Mouse (Mus musculus): ENCODE measurements around the gene Rims1. TPM values are rescaled to one million over a fixed set of nuclear protein-coding genes. Genes with fewer than 3 reads are reported as not detected.

Rims1 gene
- polyA plus RNA-seq, 1 experiment from 2014 or later: 0.69 TPM

DNA sequence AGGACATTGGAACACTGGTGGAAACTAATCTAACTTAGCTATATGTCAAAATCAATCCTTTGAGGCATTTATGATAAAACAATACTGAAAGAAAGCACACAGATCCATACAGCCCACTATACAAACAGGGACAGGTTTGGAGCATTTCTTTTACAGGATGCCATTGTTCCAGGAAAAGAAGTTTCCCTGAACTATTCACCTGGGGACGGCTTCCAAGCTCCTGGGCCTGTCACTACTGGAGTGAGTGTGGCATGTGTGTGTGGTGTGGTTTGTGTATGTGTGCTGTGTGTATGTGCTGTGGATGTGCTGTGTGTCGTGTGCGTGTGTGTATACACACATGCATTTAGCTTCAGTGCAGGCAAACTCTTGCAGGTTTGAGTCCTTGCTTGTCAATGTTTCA is 338.8 kb downstream of the Rims1 start:
- no peak overlapping the region for H3K4me3 ChIP-seq (ENCODE audit: low read depth, low read length)
- H3K27ac ChIP-seq (replicated peaks; ENCODE audit: low read depth, low read length): no peak overlapping the region
- no peaks in the 10 kb centered on the region for H3K27me3 ChIP-seq (ENCODE audit: control insufficient read depth, insufficient read depth, low read length)
- ATAC-seq (ENCODE audit: insufficient number of reproducible peaks, low FRiP score, low TSS enrichment, low read depth) (no peak), DNase-seq (ENCODE audit: low spot score) (no peak)
- no peak overlapping the region for H3K9ac ChIP-seq (ENCODE audit: low read length)
- H3K4me2 ChIP-seq (ENCODE audit: low read depth, severe bottlenecking): no peak overlapping the region
- H3K4me1 ChIP-seq (ENCODE audit: control insufficient read depth, insufficient read depth, low read length): no peaks in the 10 kb centered on the region
- H3K9me3 ChIP-seq (ENCODE audit: control insufficient read depth, low read length): no peaks in the 10 kb centered on the region
- no peaks in the 10 kb centered on the region for H3K36me3 ChIP-seq (ENCODE audit: control insufficient read depth, insufficient read depth, low read length)
- WGBS: 87% methylated on average over 3 of the region's 3 CpGs

DNA sequence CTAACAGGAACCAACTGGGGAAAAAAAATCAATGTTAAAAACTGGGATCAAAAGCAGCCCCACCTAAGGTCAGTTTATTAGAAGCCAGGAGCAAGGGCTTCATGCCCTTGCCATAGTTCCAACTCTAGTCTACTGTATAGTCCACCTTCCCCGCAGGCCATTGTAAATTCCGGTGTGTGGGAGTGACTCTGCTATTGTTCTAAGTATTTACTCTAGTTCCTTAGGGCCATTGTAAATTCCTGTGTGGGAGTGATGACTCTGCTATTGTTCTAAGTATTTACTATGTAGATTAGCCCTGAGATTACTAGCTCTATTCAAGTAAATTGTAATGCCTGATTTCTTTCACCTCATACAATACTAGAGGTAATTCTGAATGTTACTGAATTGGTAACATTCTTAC is 339.2 kb downstream of the Rims1 start:
- H3K4me3 ChIP-seq (ENCODE audit: low read depth, low read length): no peak overlapping the region
- no peaks in the 10 kb centered on the region for H3K9me3 ChIP-seq (ENCODE audit: control insufficient read depth, low read length)
- H3K36me3 ChIP-seq (ENCODE audit: control insufficient read depth, insufficient read depth, low read length): no peaks in the 10 kb centered on the region
- H3K4me2 ChIP-seq (ENCODE audit: low read depth, severe bottlenecking): no peak overlapping the region
- no peak for DNase-seq (ENCODE audit: low spot score)
- ATAC-seq (ENCODE audit: insufficient number of reproducible peaks, low FRiP score, low TSS enrichment, low read depth): no peak
- WGBS: 72% methylated on average over 2 of the region's 2 CpGs
- H3K27me3 ChIP-seq (ENCODE audit: control insufficient read depth, insufficient read depth, low read length): no peaks in the 10 kb centered on the region
- H3K9ac ChIP-seq (ENCODE audit: low read length): no peak overlapping the region
- no peaks in the 10 kb centered on the region for H3K4me1 ChIP-seq (ENCODE audit: control insufficient read depth, insufficient read depth, low read length)
- H3K27ac ChIP-seq (replicated peaks; ENCODE audit: low read depth, low read length): no peak overlapping the region

DNA sequence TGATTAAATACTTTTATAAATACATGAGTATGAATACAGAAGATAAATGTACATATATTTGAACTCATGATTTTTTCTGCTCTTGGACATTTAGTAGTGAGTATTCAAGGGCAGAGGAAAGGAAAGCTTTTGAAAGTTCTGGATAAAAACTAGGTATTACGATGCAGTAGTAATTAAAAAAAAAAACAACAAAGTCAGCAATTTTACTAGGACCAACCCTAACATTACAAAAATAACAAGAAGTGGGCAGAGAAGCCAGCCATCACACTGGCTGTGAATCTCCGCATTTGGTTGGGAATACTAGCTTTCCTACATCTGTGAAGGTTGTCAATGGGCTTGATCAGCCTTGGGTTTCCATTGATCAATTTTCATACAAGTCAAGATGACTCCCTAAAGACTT is 381.8 kb downstream of the Rims1 start:
- H3K9ac ChIP-seq (ENCODE audit: low read length): no peak overlapping the region
- H3K36me3 ChIP-seq (ENCODE audit: control insufficient read depth, insufficient read depth, low read length): no peaks in the 10 kb centered on the region
- no peaks in the 10 kb centered on the region for H3K9me3 ChIP-seq (ENCODE audit: control insufficient read depth, low read length)
- no peak overlapping the region for H3K27ac ChIP-seq (replicated peaks; ENCODE audit: low read depth, low read length)
- DNase-seq (ENCODE audit: low spot score): no peak
- no peak overlapping the region for H3K4me3 ChIP-seq (ENCODE audit: low read depth, low read length)
- ATAC-seq (ENCODE audit: insufficient number of reproducible peaks, low FRiP score, low TSS enrichment, low read depth): no peak
- 88% methylated on average over 2 of the region's 2 CpGs for WGBS
- H3K4me2 ChIP-seq (ENCODE audit: low read depth, severe bottlenecking): no peak overlapping the region
- H3K27me3 ChIP-seq (ENCODE audit: control insufficient read depth, insufficient read depth, low read length): no peaks in the 10 kb centered on the region
- no peaks in the 10 kb centered on the region for H3K4me1 ChIP-seq (ENCODE audit: control insufficient read depth, insufficient read depth, low read length)

DNA sequence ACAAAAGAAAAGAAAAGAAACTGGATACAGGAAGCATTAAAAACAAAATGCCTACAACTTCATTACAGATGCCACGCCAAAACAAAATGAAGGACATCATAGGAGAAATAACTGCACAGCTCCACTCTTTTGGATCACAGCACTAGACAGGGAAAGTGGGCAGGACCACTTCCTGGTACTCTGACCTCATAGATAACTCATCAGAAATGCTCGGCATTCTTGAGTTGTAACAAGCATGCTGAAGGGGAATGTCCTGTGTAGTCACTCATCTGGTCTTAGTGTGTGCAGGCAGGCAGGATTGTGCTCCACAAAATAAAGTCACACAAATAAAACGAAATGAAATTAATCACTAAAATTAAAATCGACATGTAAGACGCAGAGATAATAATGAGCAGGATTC is 383.7 kb downstream of the Rims1 start:
- no peak for ATAC-seq (ENCODE audit: insufficient number of reproducible peaks, low FRiP score, low TSS enrichment, low read depth)

DNA sequence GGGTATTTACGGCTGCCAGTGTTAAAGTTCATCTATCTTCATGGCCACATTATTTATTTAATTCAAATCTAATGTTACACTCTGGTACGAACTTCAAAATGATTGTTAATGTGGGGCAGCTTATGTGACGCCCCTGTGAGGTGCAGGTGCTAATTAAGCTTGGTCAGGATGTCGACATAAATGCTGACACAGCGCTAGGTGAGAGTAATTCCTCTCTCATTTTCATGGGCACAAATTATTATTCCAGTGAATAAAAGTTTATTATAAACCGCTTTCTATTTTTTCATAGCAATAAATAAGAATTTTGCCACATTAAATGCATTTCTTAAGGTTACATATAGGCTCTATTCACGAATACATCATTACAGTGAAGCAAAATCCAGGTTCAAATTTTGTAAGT is 395.6 kb downstream of the Rims1 start:
- ATAC-seq (ENCODE audit: insufficient number of reproducible peaks, low FRiP score, low TSS enrichment, low read depth): no peak
- no peaks in the 10 kb centered on the region for H3K4me1 ChIP-seq (ENCODE audit: control insufficient read depth, insufficient read depth, low read length)
- no peak overlapping the region for H3K27ac ChIP-seq (replicated peaks; ENCODE audit: low read depth, low read length)
- H3K9me3 ChIP-seq (ENCODE audit: control insufficient read depth, low read length): no peaks in the 10 kb centered on the region
- no peak for DNase-seq (ENCODE audit: low spot score)
- H3K36me3 ChIP-seq (ENCODE audit: control insufficient read depth, insufficient read depth, low read length): no peaks in the 10 kb centered on the region
- H3K4me3 ChIP-seq (ENCODE audit: low read depth, low read length): no peak overlapping the region
- H3K4me2 ChIP-seq (ENCODE audit: low read depth, severe bottlenecking): no peak overlapping the region
- no peak overlapping the region for H3K9ac ChIP-seq (ENCODE audit: low read length)
- no peaks in the 10 kb centered on the region for H3K27me3 ChIP-seq (ENCODE audit: control insufficient read depth, insufficient read depth, low read length)
- whole genome bisulfite sequencing: 76% methylated on average over 7 of the region's 7 CpGs

More for the DNA sequence above, 383.7 kb downstream of the Rims1 start:
- Histone ChIP-seq H3K27ac (replicated peaks; ENCODE audit: low read depth, low read length) (no peak overlapping the region), H3K27me3 (ENCODE audit: control insufficient read depth, insufficient read depth, low read length) (no peaks in the 10 kb centered on the region), H3K36me3 (ENCODE audit: control insufficient read depth, insufficient read depth, low read length) (no peaks in the 10 kb centered on the region), H3K4me2 (ENCODE audit: low read depth, severe bottlenecking) (no peak overlapping the region), H3K4me1 (ENCODE audit: control insufficient read depth, insufficient read depth, low read length) (no peaks in the 10 kb centered on the region), H3K9ac (ENCODE audit: low read length) (no peak overlapping the region), H3K9me3 (ENCODE audit: control insufficient read depth, low read length) (no peaks in the 10 kb centered on the region), H3K4me3 (ENCODE audit: low read depth, low read length) (no peak overlapping the region)
- no peak for DNase-seq (ENCODE audit: low spot score)
- WGBS: 83% methylated on average over 5 of the region's 5 CpGs

DNA sequence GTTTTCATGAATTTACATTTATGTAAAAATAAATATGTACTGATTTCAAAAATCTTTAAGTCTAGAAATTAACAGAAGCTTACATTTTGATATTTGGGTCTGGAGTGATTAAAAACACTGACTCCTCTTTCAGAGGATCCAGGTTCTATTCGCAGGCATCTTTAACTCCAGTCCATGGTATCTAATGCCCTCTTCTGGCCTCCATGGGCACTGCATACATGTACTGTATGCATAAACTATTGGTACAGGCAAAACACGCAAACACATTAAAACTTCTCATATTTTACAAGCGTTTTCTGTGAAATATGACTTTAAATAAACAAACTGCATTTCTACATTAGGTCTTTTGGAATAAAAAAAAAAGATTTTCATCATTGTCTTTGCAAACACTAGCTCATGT is 419.4 kb downstream of the Rims1 start:
- no peaks in the 10 kb centered on the region for H3K9me3 ChIP-seq (ENCODE audit: control insufficient read depth, low read length)
- H3K36me3 ChIP-seq (ENCODE audit: control insufficient read depth, insufficient read depth, low read length): no peaks in the 10 kb centered on the region
- H3K4me2 ChIP-seq (ENCODE audit: low read depth, severe bottlenecking): no peak overlapping the region
- no peak overlapping the region for H3K27ac ChIP-seq (replicated peaks; ENCODE audit: low read depth, low read length)
- H3K4me1 ChIP-seq (ENCODE audit: control insufficient read depth, insufficient read depth, low read length): no peaks in the 10 kb centered on the region
- H3K27me3 ChIP-seq (ENCODE audit: control insufficient read depth, insufficient read depth, low read length): no peaks in the 10 kb centered on the region
- 71% methylated on average over 3 of the region's 3 CpGs for WGBS
- DNase-seq (ENCODE audit: low spot score) (peak; percentile 41), ATAC-seq (ENCODE audit: insufficient number of reproducible peaks, low FRiP score, low TSS enrichment, low read depth) (no peak)
- H3K9ac ChIP-seq (ENCODE audit: low read length): no peak overlapping the region
- no peak overlapping the region for H3K4me3 ChIP-seq (ENCODE audit: low read depth, low read length)

DNA sequence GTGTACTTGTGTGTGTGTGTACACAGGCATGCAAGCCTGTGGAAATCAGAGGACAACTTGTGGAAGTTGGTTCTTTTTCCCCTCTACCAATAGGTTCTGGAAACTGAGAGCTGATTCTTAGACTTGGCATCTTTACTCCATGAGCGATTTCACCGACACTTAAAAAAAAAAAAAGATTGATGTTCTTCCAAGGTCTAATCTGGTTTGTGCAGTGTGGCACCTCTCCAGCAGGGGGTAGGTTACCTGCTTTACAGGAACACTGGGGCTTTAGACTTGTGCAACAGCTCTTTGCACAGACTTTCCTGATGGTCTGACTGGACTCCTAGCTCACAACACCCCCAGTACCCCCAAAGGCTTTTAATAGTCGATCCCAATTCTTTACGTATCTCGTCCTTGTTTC is 428.1 kb downstream of the Rims1 start:
- no peak overlapping the region for H3K9ac ChIP-seq (ENCODE audit: low read length)
- DNase-seq (ENCODE audit: low spot score) (no peak), ATAC-seq (ENCODE audit: insufficient number of reproducible peaks, low FRiP score, low TSS enrichment, low read depth) (no peak)
- H3K4me1 ChIP-seq (ENCODE audit: control insufficient read depth, insufficient read depth, low read length): no peaks in the 10 kb centered on the region
- H3K4me2 ChIP-seq (ENCODE audit: low read depth, severe bottlenecking): no peak overlapping the region
- H3K27me3 ChIP-seq (ENCODE audit: control insufficient read depth, insufficient read depth, low read length): no peaks in the 10 kb centered on the region
- WGBS: 79% methylated on average over 5 of the region's 5 CpGs
- H3K9me3 ChIP-seq (ENCODE audit: control insufficient read depth, low read length): no peaks in the 10 kb centered on the region
- no peak overlapping the region for H3K4me3 ChIP-seq (ENCODE audit: low read depth, low read length)
- H3K36me3 ChIP-seq (ENCODE audit: control insufficient read depth, insufficient read depth, low read length): no peaks in the 10 kb centered on the region
- no peak overlapping the region for H3K27ac ChIP-seq (replicated peaks; ENCODE audit: low read depth, low read length)

DNA sequence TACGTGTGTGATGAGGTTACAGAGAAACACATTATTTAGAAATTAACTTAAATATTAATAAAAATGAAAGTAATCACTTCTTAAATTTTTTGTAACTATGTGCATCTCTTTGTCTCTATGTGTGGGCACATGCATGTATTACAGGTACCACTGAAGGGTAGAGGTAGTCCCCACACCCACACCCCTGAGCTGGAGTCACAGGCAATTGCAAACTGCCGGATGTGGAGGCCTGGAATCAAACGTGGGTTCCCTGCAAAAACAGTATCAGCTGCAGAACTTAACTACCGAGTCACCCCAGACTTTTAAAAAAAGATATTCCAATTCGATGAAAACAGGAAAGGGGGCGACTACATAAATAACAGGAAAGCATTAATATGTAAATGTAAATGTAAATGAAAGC is 428.7 kb downstream of the Rims1 start:
- ATAC-seq (ENCODE audit: insufficient number of reproducible peaks, low FRiP score, low TSS enrichment, low read depth) (no peak), DNase-seq (ENCODE audit: low spot score) (no peak)
- H3K9me3 ChIP-seq (ENCODE audit: control insufficient read depth, low read length): no peaks in the 10 kb centered on the region
- WGBS: 52% methylated on average over 6 of the region's 6 CpGs
- no peak overlapping the region for H3K4me3 ChIP-seq (ENCODE audit: low read depth, low read length)
- no peak overlapping the region for H3K27ac ChIP-seq (replicated peaks; ENCODE audit: low read depth, low read length)
- H3K9ac ChIP-seq (ENCODE audit: low read length): no peak overlapping the region
- H3K4me1 ChIP-seq (ENCODE audit: control insufficient read depth, insufficient read depth, low read length): no peaks in the 10 kb centered on the region
- no peaks in the 10 kb centered on the region for H3K36me3 ChIP-seq (ENCODE audit: control insufficient read depth, insufficient read depth, low read length)
- no peak overlapping the region for H3K4me2 ChIP-seq (ENCODE audit: low read depth, severe bottlenecking)
- H3K27me3 ChIP-seq (ENCODE audit: control insufficient read depth, insufficient read depth, low read length): no peaks in the 10 kb centered on the region

DNA sequence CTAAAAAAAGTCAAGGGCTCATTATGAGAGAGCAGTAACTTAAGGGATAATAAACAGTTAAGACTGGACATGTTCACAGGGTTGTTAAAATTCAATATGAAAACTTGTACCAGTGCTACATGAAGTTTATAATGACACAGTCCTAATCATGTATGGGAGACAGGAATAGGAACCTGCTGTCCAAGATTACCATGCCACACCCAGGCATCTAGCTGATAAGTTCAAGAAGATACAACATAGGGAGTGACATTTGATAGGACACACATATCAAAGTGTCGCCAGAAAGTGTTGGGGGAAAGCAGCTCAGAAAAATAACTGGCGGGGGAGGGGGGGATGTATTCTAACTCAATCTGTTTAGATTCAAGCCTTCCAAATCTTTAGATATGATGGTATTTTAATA is 449.6 kb downstream of the Rims1 start:
- H3K4me1 ChIP-seq (ENCODE audit: control insufficient read depth, insufficient read depth, low read length): no peaks in the 10 kb centered on the region
- ATAC-seq (ENCODE audit: insufficient number of reproducible peaks, low FRiP score, low TSS enrichment, low read depth): no peak
- no peak overlapping the region for H3K4me2 ChIP-seq (ENCODE audit: low read depth, severe bottlenecking)
- DNase-seq (ENCODE audit: low spot score): no peak
- no peak overlapping the region for H3K4me3 ChIP-seq (ENCODE audit: low read depth, low read length)
- no peaks in the 10 kb centered on the region for H3K36me3 ChIP-seq (ENCODE audit: control insufficient read depth, insufficient read depth, low read length)
- WGBS: 90% methylated on average over 2 of the region's 2 CpGs
- no peak overlapping the region for H3K9ac ChIP-seq (ENCODE audit: low read length)
- H3K27ac ChIP-seq (replicated peaks; ENCODE audit: low read depth, low read length): no peak overlapping the region
- no peaks in the 10 kb centered on the region for H3K27me3 ChIP-seq (ENCODE audit: control insufficient read depth, insufficient read depth, low read length)
- H3K9me3 ChIP-seq (ENCODE audit: control insufficient read depth, low read length): no peaks in the 10 kb centered on the region

Measured in limb, embryonic 11.5 days (tissue).